Mouse (Mus musculus): ENCODE results near the gene Pced1b. TPM values are rescaled to one million over a fixed set of nuclear protein-coding genes. Genes with fewer than 3 reads are reported as not detected.

Pced1b gene
- total and polyA plus RNA-seq, 3 experiments = 3.6 to 3.9 (median 3.8) TPM

DNA sequence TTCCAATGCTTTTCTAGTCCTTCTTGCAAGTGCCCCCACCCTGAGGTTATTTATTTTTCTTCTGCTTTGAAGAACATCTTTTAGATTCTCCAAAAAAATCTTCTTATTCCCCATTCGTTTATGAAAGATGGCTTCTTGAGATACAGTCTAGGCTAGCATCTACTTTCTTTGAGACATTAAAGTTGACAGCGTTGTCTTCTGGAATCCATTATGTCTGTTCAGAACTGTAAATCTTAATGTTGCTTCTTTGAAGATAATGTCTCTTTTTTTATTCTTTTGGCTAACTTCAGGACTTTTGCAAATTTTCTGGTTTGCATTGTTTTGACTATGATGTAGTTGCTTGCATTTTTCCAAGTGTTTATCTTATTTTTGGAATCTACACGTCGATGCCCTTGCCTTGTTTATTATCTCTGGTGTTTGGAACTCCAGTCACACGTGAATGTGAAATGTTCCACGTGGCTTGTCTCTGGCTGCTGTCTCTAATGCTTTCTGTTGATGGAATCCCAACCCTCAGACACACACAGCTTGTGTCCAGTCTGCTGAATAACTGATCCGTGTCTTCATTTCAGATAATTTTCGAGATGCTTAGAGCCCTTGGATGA lies 20.3 kb downstream of the Pced1b start:
- no peaks in the 10 kb centered on the region; the same call in 1 of the 2 replicates for H3K79me2 ChIP-seq (replicated peaks; ENCODE audit: control insufficient read depth, insufficient read depth, low read length)
- H3K27me3 ChIP-seq (ENCODE audit: control insufficient read depth, insufficient read depth, low read length) = no peaks in the 10 kb centered on the region
- 49% methylated on average over 8 of the region's 8 CpGs for WGBS
- no peak for TF ChIP-seq CTCF (IDR thresholded peaks at IDR 0.05)
- no peak for TF ChIP-seq EP300 (IDR thresholded peaks at IDR 0.05; ENCODE audit: insufficient read depth, low read depth, low read length)
- no peak for TF ChIP-seq POLR2A (IDR thresholded peaks at IDR 0.05; ENCODE audit: insufficient read depth, low read depth, low read length)
- no peak overlapping the region for H3K4me3 ChIP-seq
- no peak overlapping the region for H3K9ac ChIP-seq (ENCODE audit: low read depth, low read length)
- H3K27ac ChIP-seq = no peak overlapping the region
- peaks cover 4% of the 10 kb centered on the region for H3K4me1 ChIP-seq (ENCODE audit: control insufficient read depth, insufficient read depth, low read length)
- DNase-seq = no peak
- intact Hi-C loops (cut with DNase I) = no loop called here
- no peaks in the 10 kb centered on the region for H3K36me3 ChIP-seq (ENCODE audit: control insufficient read depth, insufficient read depth, low read length)

- DNase-seq = no peak
- H3K4me1 ChIP-seq (ENCODE audit: control insufficient read depth, insufficient read depth, low read length) = peaks cover 8% of the 10 kb centered on the region
- intact Hi-C loops (cut with DNase I) = no loop called here
- 44% methylated on average over 7 of the region's 7 CpGs for WGBS
- no peaks in the 10 kb centered on the region for H3K36me3 ChIP-seq (ENCODE audit: control insufficient read depth, insufficient read depth, low read length)
- H3K27ac ChIP-seq = no peak overlapping the region
- H3K79me2 ChIP-seq (replicated peaks; ENCODE audit: control insufficient read depth, insufficient read depth, low read length) = no peaks in the 10 kb centered on the region; the same call in 1 of the 2 replicates
- no peaks in the 10 kb centered on the region for H3K27me3 ChIP-seq (ENCODE audit: control insufficient read depth, insufficient read depth, low read length)
- no peak for TF ChIP-seq POLR2A (IDR thresholded peaks at IDR 0.05; ENCODE audit: insufficient read depth, low read depth, low read length)
- no peak for TF ChIP-seq CTCF (IDR thresholded peaks at IDR 0.05)
- no peak for TF ChIP-seq EP300 (IDR thresholded peaks at IDR 0.05; ENCODE audit: insufficient read depth, low read depth, low read length)
- H3K9ac ChIP-seq (ENCODE audit: low read depth, low read length) = no peak overlapping the region
- no peak overlapping the region for H3K4me3 ChIP-seq
Measured at GRCm38 (mm10) chr15:97271985-97272697, 25.2 kb downstream of the Pced1b start.

DNA sequence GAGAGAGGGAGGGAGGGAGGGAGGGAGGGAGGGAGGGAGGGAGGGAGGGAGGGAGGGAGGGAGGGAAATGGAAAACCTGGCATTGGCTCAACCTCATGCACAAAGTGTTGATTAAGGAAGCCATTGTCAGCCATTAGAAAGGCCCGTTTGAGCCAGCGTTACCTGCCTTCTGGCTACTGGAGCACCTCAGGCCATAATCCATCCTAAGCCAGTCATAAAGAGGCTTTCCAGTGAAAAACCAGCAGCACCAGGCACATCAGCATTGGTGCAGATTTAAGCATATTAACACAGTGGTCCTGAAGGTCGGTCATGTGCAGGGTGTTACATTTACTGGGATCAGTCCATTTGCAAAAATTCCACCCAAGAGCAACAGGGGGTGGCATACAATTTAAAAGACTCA lies 25.9 kb downstream of the Pced1b start:
- no peak for DNase-seq
- no peak overlapping the region for H3K4me3 ChIP-seq
- no peak overlapping the region for H3K27ac ChIP-seq
- H3K79me2 ChIP-seq (replicated peaks; ENCODE audit: control insufficient read depth, insufficient read depth, low read length) = no peaks in the 10 kb centered on the region; the same call in 1 of the 2 replicates
- H3K9ac ChIP-seq (ENCODE audit: low read depth, low read length) = no peak overlapping the region
- H3K4me1 ChIP-seq (ENCODE audit: control insufficient read depth, insufficient read depth, low read length) = peaks cover 8% of the 10 kb centered on the region
- intact Hi-C loops (cut with DNase I) = no loop called here
- H3K27me3 ChIP-seq (ENCODE audit: control insufficient read depth, insufficient read depth, low read length) = no peaks in the 10 kb centered on the region
- TF ChIP-seq POLR2A (IDR thresholded peaks at IDR 0.05; ENCODE audit: insufficient read depth, low read depth, low read length) = no peak
- TF ChIP-seq CTCF (IDR thresholded peaks at IDR 0.05) = no peak
- no peak for TF ChIP-seq EP300 (IDR thresholded peaks at IDR 0.05; ENCODE audit: insufficient read depth, low read depth, low read length)
- no peaks in the 10 kb centered on the region for H3K36me3 ChIP-seq (ENCODE audit: control insufficient read depth, insufficient read depth, low read length)
- 82% methylated on average over 3 of the region's 3 CpGs for WGBS

- Histone ChIP-seq H3K4me3 (no peak overlapping the region), H3K4me1 (ENCODE audit: control insufficient read depth, insufficient read depth, low read length) (peaks cover 6% of the 10 kb centered on the region), H3K36me3 (ENCODE audit: control insufficient read depth, insufficient read depth, low read length) (no peaks in the 10 kb centered on the region), H3K27ac (no peak overlapping the region), H3K27me3 (ENCODE audit: control insufficient read depth, insufficient read depth, low read length) (no peaks in the 10 kb centered on the region), H3K79me2 (replicated peaks; ENCODE audit: control insufficient read depth, insufficient read depth, low read length) (no peaks in the 10 kb centered on the region), H3K9ac (ENCODE audit: low read depth, low read length) (no peak overlapping the region)
- intact Hi-C loops (cut with DNase I) = no loop called here
- no peak for TF ChIP-seq CTCF (IDR thresholded peaks at IDR 0.05)
- TF ChIP-seq POLR2A (IDR thresholded peaks at IDR 0.05; ENCODE audit: insufficient read depth, low read depth, low read length) = no peak
- TF ChIP-seq EP300 (IDR thresholded peaks at IDR 0.05; ENCODE audit: insufficient read depth, low read depth, low read length) = no peak
- no peak for DNase-seq
- 91% methylated on average over 12 of the region's 12 CpGs for WGBS
Measured at GRCm38 (mm10) chr15:97275626-97276395, 28.9 kb downstream of the Pced1b start.

DNA sequence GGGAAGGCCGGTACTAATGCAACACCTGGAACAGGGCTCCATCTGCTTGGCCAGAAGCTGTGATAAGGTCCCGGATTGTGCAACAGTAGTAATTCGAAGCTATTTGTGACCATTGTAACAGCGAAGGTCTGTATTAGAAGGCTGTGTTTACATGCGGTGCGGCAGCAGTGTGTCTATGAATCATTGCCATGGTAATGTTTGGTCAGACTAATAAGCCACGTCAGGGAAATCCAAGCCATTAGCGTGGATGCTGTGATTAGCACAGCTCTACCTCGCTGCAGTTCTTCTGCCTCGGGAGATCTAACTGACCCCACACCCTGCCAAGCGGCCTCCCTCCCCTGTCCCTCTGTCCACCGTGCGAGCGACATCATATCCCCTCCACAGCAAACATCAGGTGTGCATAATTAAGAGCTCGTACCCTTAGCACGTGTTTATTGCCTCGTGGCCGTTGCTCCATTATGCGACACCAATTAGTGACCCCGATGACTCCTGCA lies 29.8 kb downstream of the Pced1b start:
- H3K4me1 ChIP-seq (ENCODE audit: control insufficient read depth, insufficient read depth, low read length) = peaks cover 6% of the 10 kb centered on the region
- H3K36me3 ChIP-seq (ENCODE audit: control insufficient read depth, insufficient read depth, low read length) = no peaks in the 10 kb centered on the region
- no peak overlapping the region for H3K27ac ChIP-seq
- WGBS = 85% methylated on average over 20 of the region's 20 CpGs
- TF ChIP-seq CTCF (IDR thresholded peaks at IDR 0.05) (no peak), POLR2A (IDR thresholded peaks at IDR 0.05; ENCODE audit: insufficient read depth, low read depth, low read length) (no peak), EP300 (IDR thresholded peaks at IDR 0.05; ENCODE audit: insufficient read depth, low read depth, low read length) (no peak)
- intact Hi-C loops (cut with DNase I) = no loop called here
- H3K9ac ChIP-seq (ENCODE audit: low read depth, low read length) = no peak overlapping the region
- no peak for DNase-seq
- no peaks in the 10 kb centered on the region for H3K27me3 ChIP-seq (ENCODE audit: control insufficient read depth, insufficient read depth, low read length)
- no peaks in the 10 kb centered on the region for H3K79me2 ChIP-seq (replicated peaks; ENCODE audit: control insufficient read depth, insufficient read depth, low read length)
- H3K4me3 ChIP-seq = no peak overlapping the region

All from heart, adult 2 months (tissue).